Mouse (Mus musculus): Measurements from ENCODE around the gene Ranbp2.

Gene Ranbp2

DNA sequence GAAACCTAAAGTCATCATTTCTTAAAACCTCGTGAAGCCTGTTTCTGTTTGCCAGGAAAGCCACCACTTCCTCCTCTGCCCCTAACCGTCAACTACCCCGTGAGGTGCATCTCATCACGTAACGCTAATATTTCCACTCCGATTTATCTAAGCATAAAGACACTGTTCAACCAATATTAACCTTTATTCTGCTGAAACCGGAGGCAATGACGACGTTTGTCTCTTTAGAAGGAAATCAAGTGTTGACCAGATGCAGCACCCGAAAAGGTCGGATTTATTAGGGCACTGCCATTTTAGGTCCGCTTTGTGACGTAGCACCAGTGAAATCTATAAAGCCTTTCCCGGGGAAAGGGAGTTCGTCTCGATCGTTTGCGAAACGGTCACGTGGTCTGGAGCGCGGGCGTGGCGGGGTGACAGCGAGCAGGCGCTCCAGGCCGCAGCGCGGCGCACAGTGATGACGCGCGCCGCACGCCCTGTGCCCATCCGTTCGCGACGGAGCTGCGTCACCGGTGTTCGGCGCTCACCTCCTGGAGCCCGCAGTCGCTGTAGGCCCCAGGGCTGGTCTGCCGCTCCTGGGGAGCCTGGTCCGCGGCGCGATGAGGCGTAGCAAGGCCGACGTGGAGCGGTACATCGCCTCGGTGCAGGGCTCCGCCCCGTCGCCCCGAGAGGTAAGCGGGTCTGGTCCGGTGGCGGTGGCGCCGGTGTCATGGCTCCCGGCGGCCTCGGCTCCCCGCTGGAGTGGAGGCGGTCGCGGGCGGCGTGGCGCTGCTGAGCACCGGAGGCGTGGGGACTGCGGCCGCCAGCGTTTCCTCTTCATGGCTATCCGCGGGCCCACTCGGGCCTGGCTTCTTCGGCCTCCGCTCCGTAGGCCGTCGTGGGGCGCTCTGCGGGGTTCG, at the start of gene Ranbp2:
Ranbp2 (plus strand) TSS at position 537 of the 896 bp plus-strand sequence.
- DNase-seq = peak; percentile 98

DNA sequence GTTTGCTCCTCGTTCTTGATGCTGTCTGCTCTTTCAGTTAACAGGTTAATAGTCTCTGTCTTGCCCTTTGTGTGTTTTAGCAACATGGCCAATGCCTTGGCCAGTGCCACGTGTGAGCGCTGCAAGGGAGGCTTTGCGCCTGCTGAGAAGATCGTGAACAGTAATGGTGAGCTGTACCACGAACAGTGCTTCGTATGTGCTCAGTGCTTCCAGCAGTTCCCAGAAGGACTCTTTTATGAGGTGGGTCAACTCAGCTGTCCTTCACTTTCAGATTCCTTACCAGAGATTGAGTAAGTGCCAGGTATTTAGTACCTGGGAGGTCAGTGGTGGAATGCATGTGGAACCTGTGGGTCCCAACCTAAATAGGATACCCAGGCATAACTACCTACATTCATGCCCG, 47.8 kb upstream of the Ranbp2 start:
- DNase-seq = no peak

DNA sequence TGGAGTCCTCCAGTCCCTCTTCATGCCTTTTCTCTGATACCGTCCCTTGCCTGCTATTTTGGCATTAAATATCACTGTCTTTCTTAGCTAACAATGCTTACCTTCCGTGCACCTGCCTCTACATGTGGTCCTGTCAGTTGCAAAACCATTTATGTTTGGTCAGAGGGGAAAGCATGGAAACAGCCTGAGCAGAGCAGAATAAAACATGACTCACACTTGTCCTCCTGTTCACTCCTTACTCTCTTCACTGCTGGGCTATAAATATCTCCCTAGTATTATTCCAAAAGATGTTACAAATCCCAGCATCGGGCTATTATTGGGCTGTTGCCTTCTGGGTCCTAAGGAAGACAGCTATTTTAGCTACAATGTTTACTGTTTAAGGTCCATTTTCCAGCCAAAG, 44.9 kb upstream of the Ranbp2 start:
- DNase-seq = no peak

DNA sequence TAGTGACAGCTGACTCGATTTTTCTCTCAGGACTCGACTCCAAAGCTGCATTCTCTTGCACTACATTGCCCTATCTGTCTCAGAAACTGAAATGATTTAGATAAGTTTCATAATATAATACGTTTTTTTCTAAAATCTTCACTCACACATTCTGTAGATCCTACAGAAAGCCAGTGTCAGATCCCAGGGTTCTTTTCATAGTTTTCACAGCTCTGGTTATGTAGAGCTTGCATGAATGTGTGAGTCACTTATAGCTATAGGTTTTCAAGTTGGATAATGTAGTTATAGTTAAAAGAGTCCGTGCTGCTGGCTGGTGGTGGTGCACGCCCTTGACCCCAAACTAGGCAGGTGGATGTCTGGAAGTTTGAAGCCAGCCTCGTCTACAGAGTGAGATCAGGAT, 42.1 kb upstream of the Ranbp2 start:
- DNase-seq = no peak

DNA sequence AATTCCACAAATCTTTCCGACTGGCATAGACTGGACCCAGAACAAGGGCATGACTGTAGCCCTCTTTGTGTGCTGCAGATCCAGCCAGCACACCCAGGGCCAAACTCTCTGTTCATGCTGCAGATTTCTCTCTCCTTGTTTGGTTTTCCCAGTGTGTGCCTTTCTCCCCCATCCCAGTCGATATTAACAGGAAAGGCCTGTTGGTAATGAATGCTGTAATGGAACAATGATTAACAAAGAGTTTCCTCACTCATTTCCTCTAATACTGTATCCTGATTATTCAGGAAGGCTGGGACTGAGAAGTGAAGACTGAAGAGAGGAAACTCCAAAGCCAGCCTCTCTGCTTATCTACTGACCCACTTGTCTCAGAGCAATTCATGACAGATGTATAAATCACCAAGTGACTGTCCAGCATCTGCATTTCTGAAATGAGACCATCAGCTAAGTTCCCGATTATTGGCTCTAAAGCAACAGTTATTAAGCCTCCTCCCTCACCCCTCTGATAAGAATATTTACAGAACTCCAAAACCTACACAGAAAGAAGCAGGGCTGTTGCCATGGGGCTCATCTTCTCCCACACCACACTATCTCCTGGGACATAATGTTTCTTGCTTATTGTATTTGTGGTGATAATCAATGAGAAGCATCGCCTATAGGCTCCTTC, 41.3 kb upstream of the Ranbp2 start:
- DNase-seq = no peak

DNA sequence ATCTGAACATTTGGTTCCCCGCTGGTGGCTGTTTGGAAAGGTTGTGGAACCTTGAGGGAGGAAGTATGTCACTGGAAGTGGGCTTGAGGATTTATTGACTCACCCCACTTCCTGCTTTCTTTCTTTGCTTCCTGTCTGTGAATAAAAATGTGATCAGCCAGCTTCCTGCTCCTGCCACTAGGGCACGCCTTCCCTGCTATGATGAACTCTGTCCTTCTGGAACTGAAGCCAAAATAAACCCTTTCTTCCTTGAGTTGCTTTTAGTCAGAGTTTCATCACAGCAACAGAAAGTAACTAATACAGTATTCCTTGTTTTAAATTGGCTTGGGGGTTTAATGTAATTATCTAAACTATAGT, 40.8 kb upstream of the Ranbp2 start:
- DNase-seq = no peak

DNA sequence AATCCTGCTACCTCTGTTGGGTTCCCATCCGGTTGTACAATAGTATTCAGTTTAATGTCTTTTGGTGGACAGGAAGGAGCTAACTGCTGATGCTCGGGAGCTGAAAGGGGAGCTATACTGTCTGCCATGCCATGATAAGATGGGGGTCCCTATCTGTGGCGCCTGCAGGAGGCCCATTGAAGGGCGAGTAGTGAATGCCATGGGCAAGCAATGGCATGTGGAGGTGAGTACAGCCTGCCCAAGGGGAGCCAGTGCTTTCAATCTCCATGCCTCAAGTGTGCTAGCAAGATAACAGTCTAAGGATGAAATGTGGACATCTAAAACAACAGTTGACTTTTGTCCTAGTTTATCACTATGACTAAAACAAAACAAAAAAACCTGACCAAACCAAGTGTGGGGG, 34.4 kb upstream of the Ranbp2 start:
- DNase-seq = no peak

DNA sequence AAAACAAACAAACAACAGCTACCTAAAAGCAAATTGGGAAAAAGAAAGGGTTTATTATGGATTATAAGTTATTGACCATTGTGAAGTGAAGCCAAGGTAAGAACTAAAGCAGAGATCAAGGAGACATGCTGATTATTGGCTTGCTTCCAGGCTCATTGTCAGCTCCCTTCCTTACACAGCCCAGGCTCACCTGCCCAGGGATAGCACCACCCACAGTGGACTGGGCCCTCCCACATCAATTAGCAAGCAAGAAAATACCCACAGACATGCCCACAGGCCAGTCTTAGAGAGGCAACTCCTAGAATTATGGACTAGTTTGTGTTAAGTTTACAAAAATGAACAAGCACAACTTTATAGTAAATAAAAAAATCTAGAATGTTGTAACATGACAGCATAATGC, 33.9 kb upstream of the Ranbp2 start:
- no peak for DNase-seq

DNA sequence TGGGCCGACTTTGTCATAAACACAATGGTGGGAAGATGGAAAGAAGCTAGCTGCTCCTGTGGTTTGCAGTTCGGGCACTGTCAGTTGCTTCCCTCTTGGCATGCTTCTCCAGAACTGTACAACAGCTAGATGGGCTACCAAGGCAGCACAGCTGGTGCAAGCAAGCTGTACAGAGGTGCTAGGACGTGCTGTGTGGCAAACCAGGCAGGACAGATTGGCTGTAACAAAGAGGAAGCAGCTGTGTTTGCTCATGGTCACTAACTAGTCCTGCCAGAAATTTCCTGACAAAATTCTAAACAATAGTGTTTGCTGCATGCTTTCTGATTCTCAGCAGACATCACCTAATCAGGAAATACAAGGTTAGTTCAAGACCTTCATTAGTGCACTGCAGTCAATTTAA, 30.0 kb upstream of the Ranbp2 start:
- peak; percentile 51 for DNase-seq

DNA sequence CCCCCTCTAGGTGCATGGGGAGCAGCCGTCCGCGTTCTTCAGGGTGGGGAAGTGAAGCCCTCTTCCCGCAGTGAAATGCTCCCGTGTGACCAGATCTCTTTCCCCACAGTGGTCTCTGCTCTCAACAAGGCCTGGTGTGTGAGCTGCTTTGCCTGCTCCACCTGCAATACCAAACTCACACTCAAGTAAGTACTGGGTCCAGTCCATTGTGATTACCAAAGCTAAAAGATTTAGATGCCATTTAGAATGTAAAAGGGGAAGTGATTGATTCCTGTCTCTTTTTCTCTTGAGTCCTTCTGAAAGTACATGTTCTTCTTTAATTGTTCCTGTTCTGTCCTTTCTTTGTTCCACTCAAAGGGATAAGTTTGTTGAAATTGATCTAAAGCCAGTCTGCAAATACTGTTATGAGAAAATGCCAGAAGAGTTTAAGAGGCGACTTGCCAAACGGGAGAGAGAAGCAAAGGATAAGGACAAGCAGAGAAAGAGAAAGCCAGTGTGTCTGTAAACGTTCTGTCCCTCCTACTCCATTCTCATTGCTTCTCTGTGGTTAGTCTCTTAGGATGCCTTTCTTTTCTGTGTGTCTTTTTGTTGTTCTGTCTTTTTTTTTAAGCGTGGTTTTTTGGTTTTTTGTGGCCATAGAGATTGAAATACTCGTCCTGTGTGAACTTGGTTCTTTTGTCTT, 28.3 kb upstream of the Ranbp2 start:
- DNase-seq = no peak

DNA sequence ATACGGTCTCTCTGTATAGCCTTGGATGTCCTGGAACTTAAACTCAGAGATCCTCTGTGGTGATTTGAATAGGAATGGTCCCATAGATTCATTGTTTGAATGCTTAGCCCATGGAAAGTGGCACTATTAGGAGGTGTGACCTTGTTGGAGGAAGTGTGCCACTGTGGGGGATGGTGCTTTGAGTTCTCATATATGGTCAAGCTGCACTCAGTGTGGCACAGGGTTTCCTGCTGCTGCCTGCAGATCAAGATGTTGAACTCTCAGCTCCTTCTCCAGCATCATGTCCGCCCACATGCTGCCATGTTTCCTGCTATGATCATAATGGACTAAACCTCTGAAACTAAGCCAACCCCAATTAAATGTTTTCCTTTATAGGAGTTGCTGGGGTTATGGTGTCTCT, 18.8 kb upstream of the Ranbp2 start:
- DNase-seq = no peak

DNA sequence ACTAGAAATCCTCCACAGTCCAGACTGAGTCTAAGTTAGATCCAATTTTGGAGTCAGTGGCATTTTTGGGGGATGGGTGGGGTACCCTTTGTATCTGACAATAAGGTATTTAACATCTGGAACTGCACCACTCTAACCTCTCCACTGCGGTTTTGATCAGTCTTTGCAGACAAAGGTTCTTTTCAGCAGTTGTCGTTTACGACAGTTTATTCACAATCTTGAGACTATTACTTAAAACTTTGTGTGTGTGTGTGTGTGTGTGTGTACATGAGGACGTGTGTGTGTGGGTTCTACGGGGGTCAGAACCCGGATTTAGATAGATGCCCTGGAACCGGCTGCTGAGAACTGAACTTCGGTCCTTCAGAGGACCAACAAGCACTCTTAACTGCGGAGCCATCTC, 870 bp upstream of the Ranbp2 start:
- DNase-seq = no peak

DNA sequence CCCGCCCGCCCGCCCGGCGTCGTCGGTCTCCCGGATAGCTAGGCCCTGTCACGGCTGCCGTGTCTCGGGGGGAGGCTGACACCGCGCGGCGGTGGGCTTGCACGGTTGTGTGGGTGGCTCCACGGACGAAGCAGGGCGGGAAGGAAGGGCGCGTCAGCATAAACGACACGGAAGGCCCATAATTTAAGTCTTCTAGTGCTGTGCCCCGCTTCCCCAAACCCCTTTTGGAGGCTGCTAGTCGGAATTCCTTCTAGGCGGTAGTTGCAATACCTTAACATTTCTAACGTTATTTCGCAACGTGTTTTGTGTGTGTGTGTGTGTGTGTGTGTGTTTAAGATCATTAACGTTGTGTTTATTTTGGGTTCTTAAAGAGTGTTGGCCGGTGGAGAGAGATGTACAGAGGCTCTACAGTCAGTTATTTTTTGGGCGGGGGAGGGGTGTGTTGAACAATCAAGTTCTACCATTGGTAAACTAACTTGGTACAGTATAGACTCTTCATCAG, 611 bp downstream of the Ranbp2 start:
- no peak for DNase-seq

DNA sequence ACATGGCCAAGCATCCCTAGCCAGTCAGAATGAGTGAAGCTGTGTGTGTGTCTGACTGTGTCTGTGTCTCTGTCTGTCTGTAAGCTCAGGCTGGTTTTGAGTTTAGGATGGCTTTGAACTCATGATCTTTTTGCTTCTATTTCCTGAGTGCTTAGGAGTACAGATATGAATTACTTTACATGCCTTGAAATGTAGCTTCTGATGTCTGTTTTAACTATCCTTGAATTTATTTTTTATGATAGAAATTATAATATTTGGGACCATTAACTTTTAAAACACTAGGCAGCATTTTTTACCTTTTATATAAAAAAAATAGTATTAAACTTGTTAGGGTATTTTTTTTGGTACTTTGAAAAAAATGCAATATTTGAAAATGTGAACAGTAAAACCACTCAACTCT, 4.9 kb downstream of the Ranbp2 start:
- DNase-seq = no peak

DNA sequence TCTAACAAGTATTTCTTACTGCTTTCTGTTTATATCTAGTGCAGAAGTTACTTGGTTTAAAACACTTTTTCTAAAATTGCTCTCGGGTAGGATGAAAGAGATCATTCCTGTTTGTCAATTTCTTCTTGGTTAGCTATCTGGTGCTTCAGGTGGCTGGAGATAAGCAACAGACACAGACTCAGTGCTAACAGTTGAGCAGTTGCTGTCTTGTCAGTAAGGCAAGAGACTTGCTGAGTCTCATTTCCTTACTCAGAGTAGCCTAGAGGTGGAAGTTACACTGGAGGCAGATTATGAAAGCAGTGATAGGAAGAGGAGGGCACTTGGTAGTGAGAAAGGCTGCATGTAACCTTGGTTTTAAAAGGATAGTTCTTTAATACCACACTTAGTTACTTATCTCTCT, 5.5 kb downstream of the Ranbp2 start:
- DNase-seq = no peak

DNA sequence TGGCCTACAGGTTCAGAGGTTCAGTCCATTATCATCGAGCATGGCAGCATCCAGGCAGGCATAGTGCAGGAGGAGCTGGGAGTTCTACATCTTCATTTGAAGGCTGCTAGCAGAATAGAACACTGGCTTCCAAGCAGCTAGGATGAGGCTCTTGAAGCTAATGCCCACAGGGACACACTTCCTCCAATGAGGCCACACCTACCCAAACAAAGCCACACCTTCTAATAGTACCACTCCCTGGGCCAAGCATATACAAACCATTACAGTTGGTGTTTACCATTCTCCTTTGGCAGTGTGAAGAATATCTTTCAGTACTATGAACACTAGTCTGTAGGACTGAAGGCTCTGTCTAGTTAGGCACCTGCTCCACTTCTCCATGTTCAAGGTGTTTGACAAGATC, 13.2 kb downstream of the Ranbp2 start:
- no peak for DNase-seq

DNA sequence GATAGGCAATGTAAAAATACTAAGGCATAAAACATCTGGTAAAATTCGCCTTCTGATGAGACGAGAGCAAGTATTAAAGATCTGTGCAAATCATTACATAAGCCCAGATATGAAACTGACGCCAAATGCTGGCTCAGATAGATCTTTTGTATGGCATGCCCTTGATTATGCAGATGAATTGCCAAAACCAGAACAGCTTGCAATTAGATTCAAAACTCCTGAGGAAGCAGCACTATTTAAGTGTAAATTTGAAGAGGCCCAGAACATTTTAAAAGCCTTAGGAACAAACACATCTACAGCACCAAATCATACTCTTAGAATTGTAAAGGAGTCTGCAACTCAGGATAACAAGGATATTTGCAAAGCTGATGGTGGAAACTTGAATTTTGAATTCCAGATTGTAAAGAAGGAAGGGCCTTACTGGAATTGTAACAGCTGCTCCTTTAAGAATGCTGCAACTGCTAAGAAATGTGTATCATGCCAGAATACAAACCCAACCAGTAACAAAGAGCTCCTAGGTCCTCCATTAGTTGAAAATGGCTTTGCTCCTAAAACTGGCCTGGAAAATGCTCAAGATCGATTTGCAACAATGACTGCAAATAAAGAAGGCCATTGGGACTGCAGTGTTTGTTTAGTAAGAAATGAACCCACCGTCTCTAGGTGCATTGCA, 30.5 kb downstream of the Ranbp2 start:
- DNase-seq = no peak

DNA sequence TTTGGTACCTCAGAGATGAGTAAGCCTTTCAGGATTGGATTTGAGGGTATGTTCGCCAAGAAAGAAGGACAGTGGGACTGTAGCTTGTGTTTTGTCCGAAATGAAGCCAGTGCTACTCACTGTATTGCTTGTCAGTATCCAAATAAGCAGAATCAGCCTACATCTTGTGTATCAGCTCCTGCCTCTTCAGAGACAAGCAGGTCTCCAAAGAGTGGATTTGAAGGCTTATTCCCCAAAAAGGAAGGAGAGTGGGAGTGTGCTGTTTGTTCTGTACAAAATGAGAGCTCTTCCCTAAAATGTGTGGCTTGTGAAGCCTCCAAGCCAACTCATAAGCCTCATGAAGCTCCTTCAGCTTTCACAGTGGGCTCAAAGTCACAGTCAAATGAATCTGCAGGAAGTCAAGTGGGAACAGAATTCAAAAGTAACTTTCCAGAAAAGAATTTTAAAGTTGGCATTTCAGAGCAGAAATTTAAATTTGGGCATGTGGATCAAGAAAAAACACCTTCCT, 31.4 kb downstream of the Ranbp2 start:
- DNase-seq = no peak

DNA sequence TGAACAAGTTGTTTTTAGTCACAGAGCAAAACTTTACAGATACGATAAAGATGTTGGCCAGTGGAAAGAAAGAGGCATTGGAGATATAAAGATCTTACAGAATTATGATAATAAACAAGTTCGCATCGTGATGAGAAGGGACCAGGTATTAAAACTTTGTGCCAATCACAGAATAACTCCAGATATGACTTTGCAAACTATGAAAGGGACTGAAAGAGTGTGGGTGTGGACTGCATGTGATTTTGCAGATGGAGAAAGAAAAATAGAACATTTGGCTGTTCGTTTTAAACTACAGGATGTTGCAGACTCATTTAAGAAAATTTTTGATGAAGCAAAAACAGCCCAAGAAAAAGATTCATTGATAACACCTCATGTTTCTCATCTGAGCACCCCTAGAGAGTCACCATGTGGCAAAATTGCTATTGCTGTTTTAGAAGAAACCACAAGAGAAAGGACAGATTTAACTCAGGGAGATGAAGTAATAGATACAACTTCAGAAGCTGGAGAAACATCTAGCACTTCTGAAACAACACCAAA, 33.3 kb downstream of the Ranbp2 start:
- no peak for DNase-seq

DNA sequence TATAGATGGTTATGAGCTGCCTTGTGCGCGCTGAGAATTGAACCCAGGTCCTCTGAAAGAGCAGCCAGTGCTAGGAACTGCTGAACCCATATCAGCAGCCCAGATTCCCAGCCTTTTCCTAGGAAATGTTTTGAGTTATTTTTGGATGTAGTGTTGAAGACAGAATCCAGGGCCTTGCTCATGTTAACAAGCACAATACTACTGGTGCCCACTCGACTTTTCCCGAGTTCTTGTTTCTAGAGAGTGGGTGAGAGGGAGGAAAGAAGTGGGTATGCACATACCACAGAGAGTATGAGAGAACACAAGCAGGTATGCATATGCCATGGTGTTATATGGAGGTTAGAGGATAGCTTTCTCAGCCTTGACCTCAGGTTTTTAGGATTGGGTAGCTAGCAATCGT, 44.3 kb downstream of the Ranbp2 start:
- no peak for DNase-seq

DNA sequence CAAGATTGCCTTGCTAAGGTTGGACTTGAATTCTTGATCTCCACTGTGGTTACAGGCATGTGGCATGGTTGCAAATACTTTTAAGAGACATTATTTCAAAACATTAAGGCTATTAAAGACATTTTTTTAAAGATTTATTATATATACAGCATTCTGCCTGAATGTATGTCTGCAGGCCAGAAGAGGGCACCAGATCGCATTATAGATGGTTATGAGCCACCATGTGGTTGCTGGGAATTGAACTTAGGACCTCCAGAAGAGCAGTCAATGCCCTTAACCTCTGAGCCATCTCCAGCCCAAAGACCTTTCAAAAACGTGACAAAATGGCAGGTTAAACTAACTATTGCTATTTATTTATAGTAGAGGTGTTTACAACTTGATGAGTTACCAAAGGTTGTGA, 48.9 kb downstream of the Ranbp2 start:
- no peak for DNase-seq

DNA sequence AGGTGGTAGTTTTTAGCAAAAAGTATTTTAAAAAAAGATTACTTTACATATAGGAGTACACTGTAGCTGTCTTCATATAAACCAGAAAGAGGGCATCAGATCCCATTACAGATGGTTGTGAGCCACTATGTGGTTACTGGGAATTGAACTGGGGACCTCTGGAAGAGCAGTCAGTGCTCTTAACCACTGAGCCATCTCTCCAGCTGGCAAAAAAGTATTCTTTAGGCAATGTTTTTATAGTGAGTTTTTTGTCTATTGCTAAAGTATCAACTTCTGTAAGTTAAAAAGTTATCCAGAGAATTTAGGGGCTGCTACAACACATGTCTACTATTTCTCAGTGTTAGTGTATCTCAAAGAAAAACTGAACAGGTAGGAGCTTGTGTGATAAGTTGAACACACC, 50.0 kb downstream of the Ranbp2 start:
- DNase-seq = no peak

All from lung, postnatal 14 days (tissue).